Mouse (Mus musculus) adrenal gland, postnatal 25 days (tissue): ENCODE data around the gene Arhgap10. TPM values are rescaled to one million over a fixed set of nuclear protein-coding genes. Genes with fewer than 3 reads are reported as not detected.

Experiments used
- DNase-seq: peaks from one replicate; pipeline ENCODE4 v3.0.0; 2021; ENCODE audit warnings: mixed read lengths
- total RNA-seq: library from RNA; stranded (reverse); gene quantifications from 2 replicates; pipeline ENCODE4 v1.2.3, GENCODE M21; 2021

The Arhgap10 gene
- total RNA-seq, 1 experiment from 2014 or later = 34.3 TPM

DNA sequence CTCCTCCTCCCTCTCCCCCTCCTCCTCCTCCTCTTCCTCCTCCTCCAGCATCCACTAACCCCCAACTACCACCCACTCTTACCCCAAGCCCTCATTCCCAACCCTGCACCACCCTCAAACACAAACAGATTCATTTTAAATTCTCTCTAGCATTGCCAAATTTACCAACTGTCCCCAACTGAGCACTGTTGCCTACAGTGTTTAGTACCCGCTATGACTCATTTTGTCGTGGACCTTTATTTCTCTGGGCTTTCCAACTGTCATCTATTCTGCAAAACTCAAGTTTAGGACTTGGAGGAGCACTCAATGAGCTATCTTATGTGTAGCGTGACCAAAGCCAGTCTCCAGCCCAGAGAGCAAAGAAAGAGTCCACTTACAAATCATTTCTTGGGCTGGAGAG, 115.8 kb downstream of the Arhgap10 start:
- DNase-seq = no peak

DNA sequence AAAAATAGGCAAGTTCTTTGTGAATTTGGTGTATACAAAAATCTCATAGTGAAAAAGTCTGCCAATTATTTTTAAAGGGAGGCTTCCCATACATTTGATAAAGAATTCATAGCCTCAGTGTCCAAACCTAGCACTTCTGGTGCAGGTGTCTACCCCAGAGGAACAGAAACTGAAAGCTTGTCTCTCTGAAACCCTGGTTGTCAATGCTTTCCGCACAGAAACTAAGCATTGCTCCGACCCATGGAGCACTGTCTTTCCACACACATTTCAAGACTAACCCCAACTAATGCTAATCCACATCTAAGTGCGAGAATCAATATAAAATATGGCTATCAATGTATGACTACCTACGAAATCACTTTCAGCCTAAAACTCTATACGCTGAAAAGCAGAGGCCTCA, 116.6 kb downstream of the Arhgap10 start:
- DNase-seq = no peak

DNA sequence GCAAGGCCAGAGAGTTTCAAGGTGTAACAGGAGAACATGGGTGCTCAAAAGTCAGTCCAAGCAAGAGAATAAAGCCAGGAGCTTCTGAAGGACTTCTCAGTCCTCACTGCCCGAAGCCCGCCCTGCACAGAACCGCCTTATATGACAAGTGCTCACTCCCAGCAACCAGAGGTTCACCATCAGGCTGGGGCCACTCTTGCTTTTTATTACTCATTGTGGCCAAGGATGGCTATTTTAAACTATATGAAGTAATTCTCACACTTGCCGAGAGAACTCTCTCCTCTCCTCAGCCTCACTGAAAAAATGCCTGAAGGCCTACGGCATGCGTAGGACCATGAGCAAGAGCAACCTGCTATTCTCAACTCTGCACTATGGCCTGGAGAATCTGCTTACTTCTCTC, 133.7 kb downstream of the Arhgap10 start:
- no peak for DNase-seq

DNA sequence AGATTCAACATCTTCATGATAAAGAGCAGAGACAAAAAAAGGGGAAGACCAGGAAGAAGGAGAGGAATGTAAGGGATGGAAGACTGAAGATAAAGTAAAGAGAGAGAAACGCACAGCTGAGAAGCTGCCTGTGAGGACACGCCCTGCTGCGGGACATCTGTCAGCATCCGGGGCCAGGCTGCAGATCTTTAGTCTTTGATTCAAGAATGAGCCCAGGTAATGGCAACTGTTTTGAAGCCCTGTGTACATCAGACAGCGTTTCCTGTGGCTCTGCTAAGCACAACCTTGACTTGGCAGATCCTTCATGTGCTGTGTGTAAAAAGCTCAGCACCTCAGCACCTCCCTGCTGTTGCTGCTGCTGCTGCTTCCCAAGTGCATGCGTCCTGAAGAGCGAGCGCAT, 134.1 kb downstream of the Arhgap10 start:
- DNase-seq = no peak

DNA sequence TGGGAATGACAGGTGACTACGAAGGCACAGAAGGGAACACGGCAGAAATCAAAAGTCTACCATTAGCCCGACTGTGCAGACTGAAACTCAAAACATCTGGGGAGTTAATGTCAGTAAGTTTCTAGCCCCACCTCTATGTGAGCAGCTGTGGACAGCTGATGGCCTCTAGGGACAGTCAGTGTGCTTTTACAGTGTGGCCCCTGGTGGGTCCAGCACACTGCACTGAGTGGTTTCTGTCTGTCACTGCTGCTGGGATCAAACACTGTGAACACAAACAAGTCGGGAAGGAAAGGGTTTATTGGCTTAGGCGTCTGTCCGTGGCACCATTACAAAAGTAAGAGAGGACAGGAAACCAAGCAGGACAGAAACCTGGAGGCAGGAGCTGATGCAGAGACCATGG, 136.9 kb downstream of the Arhgap10 start:
- DNase-seq = no peak

DNA sequence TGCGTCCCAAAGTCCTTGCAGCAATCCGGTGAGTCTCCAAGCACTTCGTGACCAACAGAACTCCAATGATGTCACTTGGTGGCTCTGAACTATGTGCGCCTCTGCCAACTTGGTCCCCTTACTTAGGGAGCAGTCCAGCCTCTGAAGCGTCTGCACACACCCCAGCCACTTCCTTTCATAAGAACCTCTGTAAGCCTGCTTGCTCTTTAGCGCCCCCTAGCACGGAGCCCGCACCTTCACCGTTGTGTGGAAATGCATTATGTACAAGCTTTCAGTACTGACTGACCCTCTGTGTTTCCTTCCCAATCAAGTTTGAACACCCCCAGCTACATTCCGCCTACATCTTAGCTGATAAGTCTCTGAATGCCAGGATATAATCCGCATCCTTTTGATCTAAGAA, 138.5 kb downstream of the Arhgap10 start:
- DNase-seq = peak; percentile 12

DNA sequence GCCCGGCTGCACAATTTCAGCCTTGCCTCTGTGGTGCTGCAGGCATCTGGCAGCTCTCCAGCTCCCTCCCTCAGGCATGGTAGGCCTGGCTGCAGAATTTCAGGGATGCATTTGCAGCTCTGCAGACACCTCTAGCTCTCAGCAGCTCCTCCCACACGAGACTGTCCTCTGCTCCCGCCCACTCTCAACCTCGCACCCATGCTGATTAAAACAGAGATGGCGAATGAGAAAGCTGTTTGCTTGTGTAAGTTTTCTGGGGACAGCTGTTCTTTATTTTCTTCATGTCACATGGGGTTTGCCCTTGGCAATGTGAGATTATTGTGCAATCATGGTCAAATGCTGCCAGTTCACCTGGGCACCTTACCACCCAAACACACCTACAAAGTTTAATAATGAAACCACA, 141.3 kb downstream of the Arhgap10 start:
- DNase-seq = peak; percentile 28

DNA sequence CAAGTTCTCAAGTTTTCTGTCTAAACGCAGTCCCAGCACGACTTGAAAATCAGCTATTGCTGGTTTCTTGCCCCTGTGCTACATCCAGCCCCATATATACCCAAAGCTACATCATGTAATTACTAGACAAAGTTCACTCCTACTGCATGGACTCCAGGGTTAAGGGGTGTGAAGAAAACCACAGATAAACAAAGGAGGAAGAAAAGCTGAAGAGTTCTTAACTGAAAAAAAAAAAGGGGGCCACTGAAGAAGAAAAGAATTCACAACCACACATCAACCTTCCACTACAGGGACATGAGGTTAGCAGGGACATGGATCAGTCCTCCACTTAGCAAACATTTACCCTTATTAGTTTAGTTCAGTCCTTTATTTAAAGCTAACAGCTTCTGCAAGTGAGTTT, 141.8 kb downstream of the Arhgap10 start:
- DNase-seq = no peak

DNA sequence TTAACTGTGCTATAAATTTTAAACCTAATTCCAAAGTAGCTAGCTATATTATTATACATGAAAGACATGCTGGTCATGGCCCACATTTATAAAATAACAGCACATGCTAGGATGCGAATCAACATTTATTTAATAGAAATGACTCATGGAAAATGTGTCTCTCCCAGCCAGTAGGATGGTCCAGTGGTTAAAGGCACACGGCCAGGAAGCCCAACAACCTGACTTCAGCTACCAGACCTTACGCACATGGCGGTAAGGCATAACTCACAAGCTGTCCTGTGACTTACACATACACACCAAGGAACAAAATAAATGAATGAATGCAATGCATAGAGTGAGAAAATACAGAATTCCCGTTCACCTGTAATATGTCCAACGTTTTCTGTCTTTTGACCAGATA, 146.7 kb downstream of the Arhgap10 start:
- DNase-seq = no peak

DNA sequence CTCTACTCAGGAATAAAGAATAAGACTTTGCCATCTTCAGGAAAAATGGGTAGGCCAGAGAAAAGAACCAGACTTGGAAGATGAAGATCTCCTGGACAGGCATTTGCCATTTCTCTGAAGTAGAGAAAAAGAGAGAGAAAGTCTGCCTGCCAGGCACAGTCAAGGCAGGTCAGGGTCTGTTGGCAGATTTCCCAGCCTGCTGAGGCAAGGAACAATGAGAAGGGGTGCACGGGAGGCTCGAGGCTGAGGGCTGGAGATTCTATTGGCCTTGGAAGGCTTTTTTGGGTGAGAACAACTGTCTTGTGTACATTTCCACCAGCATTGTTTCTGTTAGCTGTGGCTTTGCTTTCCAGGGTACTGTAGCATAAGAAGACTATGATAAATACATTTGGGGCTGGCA, 147.4 kb downstream of the Arhgap10 start:
- DNase-seq = peak; percentile 45

DNA sequence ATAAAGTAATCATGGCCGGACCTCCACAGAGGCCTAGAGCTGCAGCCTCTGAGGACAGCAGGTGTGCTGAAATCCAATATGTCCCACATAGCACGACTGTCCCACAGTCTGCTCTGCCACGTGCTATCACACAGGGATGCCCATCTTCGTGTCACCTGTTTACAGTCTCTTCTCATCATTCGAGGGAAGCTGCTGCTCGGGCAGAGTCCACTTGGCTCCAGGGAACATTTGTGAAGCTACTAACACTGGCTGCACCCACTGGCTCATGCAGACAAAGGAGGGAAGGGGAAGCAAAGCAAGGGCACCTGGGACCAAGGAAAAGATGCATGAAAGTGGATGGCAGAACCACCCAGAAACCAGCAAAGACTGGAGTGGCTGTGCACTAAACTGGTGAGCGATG, 148.1 kb downstream of the Arhgap10 start:
- DNase-seq = no peak

DNA sequence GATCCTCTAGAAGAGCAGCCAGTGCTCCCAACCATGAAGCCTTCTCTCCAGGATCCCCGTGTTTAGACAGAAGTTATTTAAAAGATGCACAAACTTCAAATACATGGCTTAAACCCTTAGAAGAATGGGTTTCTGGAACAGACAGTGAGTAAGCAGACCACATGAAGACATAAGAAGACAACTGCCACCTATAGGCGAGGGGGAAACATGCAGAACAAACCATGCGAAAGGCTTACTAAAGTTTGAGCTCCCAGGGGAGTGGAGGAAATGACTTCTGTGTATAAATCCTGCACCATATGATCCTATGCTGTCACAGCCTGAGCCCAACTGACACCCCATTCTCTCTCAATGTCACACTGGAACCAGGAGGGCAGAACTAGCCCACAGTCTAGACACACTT, 150.7 kb downstream of the Arhgap10 start:
- no peak for DNase-seq

DNA sequence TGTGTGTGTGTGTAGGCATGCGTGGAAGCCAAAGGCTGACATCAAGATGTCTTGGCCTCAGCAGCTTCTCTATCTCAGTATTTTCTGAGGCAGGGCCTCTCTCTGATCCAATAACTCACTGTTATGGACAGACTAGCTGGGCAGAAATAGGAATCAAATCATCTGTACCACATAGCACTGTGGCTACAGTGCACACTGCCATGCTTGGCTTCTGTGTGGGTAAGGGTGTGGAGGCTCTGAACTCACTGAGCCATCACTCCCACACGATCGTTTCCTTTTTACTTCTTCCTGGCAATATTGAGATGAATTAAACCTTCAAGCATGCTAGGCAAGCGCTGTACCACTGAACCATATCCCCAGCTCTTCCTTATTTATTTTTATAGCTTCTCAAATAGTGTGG, 151.3 kb downstream of the Arhgap10 start:
- no peak for DNase-seq

DNA sequence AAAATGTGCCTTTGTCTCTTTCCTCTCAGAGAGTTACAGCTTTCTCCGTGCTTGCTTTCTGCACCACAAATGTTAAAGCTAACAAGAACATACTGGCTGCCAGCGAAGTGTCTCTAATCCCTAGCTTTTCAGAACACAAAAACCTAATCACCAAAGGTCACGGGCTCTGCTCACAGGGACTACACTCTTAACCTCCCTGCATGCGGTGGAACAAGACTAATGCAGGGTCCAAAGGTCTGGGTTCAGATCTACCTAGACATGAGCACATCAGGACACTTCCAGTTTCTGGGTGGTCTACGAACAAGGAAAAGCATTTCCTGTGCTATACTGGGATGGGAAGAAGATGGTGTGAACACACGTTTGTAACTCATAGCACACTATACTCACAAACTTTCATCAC, 151.8 kb downstream of the Arhgap10 start:
- no peak for DNase-seq

DNA sequence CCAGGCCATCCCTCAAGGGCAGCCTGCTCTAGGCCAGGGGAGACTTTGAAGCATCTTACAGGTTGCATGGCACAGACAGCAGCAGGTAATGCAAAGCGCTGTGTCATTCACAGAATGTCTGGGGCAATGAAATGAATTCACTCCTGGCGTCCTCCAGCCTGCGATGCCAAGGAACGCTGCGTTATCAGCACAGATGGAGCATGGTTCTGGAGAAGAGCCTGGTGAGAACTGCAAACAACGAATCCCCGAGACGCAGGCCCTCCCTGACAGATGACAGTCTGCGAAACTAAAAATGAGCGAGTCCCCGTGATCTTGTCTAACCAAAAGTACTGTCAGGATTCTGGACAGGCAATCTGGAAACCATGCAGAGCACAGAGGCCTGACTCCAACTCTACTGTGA, 153.3 kb downstream of the Arhgap10 start:
- DNase-seq = no peak

DNA sequence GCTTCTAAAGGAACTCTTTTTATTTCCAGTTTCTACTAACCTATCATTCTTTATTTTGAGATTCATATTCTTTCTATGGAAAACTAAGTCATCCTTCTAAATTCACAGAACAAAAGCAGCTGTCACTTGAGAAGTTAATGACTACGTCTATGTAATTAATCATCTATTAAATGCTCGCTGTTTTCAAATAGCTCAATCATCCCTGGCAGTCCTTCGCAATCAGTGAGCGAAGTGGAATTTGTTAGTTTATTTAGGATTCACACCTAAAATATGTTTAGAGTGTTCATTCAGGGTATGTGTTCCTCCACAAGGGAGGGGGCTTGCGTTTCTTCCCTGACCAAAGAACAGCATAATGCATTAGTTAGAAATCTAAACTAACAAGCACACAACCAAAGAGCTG, 156.9 kb downstream of the Arhgap10 start:
- no peak for DNase-seq

DNA sequence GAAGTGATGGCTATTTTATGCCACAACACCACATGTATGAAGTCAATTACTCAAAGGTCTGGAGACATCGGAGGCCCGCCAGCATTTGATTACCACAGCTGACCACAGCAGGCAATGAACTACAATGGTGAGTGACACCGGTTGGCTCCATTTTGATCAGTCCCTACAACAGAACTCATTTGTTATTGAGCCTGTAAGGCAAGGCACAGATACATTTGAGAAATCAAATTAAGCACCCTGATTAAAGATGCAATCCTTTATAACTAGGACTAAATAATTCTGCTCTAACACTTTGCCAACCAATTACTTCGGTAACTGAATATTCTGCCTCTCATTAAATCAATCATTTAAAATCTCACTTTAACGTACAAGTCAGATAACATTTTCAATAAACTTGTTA, 157.3 kb downstream of the Arhgap10 start:
- DNase-seq = no peak

DNA sequence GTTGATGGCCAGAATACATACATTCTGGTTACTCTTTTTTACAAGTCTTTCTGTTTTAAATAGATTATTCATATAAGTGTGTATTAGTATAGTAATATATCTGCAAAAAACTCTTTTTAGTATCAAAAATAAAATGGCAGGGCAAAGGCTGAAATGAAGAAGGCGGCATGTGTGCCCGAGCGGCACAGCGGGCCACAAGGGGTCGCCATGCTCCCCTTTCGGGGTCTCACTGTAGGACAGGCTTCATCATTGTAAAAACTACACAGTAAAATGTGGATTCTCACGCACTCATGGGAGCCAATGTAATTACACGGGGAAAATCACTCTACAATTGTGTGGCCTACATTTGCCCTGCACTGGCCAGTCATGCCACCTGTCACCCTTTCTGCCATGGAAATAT, 160.6 kb downstream of the Arhgap10 start:
- no peak for DNase-seq

DNA sequence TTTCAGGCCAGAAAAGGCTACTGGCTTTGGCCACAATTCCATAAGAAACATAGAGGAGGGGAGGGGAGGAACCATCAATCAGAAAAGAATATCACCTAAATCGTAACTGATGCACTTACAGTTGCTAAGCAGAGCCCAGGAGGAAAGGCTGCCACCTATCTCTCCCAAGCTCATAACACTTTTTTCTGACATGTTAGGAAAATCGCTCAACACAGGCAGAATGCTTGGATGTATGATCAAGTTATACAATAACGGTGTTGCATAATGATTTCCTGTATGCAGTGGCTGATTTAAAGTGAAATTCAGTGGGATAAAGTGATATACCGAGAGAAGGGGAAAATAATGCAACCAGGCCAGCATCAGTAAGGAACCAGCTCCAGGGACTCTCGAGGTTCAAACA, 162.4 kb downstream of the Arhgap10 start:
- DNase-seq = no peak

DNA sequence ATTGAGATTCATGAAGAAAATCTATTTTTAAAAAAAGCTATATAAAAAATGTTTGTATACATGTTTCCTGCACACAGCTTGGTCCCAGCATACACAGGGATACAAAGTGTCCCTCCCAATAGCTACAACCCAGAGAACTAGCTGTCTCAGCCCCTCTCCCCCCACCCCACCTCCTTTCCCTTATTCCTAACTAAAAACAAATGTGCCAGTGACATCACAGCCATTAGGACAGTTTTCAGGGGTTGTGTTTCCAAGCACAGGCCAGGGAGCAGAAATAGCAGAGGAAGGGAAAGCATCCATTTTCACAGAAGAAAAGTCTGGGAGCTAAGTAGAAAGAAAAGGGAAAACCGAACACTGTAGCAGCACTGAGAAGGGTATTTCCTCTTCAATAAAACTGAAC, 163.6 kb downstream of the Arhgap10 start:
- DNase-seq = no peak

DNA sequence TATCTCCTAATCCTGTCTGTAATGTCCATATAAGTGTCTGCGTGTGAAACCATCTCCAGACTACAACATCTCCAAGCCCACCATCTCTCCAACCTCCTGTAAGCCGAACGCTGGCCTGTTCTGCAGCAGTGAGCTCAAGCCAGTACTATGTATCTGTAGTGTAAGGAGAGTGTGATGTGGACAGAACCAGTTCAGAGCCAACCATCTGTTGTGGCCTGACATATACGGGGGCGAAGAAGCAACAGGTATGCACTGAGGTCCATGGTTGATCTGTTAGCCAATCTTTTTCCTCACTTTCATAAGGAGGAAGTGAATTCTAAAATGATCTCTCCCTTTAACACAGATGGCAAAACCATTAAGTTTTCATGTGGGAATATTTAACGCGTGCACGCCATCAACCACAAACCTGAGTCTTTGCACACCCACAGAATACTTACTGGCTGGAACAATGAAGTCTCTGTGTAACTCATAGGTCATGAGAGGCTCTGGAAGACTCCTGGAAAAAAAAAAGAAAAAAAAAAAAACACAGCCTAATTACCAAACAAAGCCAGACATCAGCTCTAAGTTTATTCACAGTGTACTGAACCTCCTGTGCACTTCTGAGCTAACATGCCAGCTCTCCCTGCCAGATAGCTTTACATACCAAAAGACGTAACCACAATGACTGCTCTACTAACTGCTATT, 166.4 kb downstream of the Arhgap10 start:
- DNase-seq = no peak

DNA sequence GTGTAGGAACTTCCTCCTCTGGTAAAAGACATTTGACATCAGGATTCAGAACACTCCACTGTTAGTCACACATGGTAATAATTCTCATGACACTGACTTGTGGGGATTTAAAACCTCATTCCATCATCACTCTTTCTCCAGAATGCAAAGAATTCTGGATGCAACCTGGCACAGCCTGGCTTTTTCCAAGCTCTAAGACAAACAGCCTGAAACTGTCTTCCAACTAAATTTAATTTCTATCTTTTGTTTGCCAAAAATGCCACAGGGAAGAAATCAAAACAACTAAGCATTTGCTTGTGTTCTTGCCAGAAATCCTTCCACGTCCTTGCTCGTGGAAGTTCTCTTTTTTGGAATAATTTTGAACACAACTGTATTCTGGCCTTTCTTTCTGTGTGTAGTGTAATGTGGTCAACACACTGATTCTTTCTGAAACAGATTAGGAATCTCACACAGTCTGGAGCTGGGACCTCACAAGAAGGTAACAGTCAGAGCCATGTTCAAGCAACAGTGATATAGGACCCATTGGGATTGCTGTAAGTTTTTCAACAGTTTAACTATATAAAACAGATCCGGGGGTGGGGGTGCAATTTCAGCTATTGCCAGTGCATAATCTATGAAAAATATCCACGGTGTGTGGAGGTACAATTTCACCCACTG, 167.5 kb downstream of the Arhgap10 start:
- no peak for DNase-seq

DNA sequence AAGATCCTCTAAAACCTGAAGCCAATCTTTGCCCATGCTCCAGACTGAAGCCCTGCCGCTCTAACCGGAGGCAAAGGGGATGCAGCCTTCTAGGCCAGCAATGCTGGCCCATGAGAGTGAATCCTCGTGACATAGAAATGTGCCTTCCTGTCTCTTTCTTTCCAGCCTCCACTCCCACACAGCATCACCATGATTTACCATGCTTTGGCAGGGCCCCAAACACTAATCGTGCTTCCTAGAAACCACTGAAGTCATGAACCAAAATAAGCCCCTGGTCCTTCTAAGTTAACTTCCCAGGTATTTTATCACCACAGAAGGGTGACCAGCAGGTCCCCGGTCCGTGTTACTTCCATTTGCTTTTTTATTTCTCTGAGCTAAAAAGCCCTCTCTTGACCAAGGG, 173.8 kb downstream of the Arhgap10 start:
- no peak for DNase-seq

DNA sequence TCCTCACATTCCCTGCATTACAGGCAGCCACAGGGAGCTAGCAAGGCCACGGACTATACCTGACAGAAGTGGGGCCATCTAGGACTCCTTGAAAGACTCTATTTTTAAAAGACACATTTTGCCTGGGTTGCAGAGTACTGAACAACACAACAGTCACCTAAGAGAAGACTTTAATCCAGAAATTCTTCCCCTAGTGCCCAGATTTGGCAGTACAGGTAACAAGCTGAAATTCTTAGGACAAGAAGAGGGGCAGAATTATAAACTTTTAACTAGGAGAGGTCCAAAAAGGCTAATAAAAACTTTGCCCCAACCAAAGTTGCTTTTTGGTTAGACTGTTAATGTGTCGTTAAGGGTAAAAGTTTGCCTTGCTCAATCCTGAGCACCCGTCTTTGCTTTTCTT, 174.4 kb downstream of the Arhgap10 start:
- no peak for DNase-seq

DNA sequence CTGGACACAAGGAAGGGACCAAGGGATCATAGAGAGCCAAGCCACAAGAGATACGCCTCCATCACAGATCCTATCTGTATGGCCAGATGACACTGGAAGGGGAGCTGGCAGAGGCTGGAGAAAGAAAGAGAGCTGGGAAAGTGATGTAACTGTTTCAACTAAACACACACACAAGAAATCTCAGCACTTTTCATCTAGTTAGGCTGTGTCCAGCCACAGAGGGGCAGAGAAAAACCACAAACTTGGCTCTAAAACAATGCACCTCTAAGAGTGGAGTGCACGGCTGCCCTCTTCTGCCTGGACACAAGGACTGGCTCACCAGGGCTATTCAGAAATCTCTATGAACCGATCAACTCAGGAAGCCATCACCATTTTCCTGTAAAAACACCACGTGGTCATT, 175.6 kb downstream of the Arhgap10 start:
- DNase-seq = no peak
